Mouse (Mus musculus): ENCODE data around the gene Rsrp1.

Rsrp1 gene

GRCm38 (mm10) chr4:134956328-134956727 is 32.9 kb downstream of the Rsrp1 start:
- peak; percentile 63 to 90 for DNase-seq (ENCODE audit: inconsistent age in 2 of 2, low spot score in 1 of 2)

- peak; percentile 29 to 58 for DNase-seq (ENCODE audit: inconsistent age in 2 of 2, low spot score in 1 of 2)
Observed at GRCm38 (mm10) chr4:134963021-134963776, 39.8 kb downstream of the Rsrp1 start.

GRCm38 (mm10) chr4:134967887-134968604 is 44.7 kb downstream of the Rsrp1 start:
- no peak for DNase-seq (ENCODE audit: inconsistent age in 2 of 2, low spot score in 1 of 2)

- no peak for DNase-seq (ENCODE audit: inconsistent age in 2 of 2, low spot score in 1 of 2)
Observed at GRCm38 (mm10) chr4:134968605-134968976, 45.2 kb downstream of the Rsrp1 start.

- DNase-seq (ENCODE audit: inconsistent age in 2 of 2, low spot score in 1 of 2) = peak in 1 of 2 experiments; percentile 49
Observed at GRCm38 (mm10) chr4:134975261-134975928, 52.0 kb downstream of the Rsrp1 start.

- DNase-seq (ENCODE audit: inconsistent age in 2 of 2, low spot score in 1 of 2) = no peak
Observed at GRCm38 (mm10) chr4:134975929-134976308, 52.5 kb downstream of the Rsrp1 start.

All from adrenal gland, adult (tissue).